Mouse (Mus musculus) stomach, postnatal 0 days (tissue): ENCODE measurements around the gene Hesx1.

Experiments
- CTCF ChIP-seq: IDR thresholded peaks from 2 replicates; pipeline ENCODE4 v1.5.1; 2016; ENCODE audit warnings: antibody characterized with exemption, low read depth, mild to moderate bottlenecking, moderate library complexity
- EP300 ChIP-seq: optimal IDR thresholded peaks from 2 replicates; pipeline ENCODE3; 2016; ENCODE audit warnings: antibody characterized with exemption

DNA sequence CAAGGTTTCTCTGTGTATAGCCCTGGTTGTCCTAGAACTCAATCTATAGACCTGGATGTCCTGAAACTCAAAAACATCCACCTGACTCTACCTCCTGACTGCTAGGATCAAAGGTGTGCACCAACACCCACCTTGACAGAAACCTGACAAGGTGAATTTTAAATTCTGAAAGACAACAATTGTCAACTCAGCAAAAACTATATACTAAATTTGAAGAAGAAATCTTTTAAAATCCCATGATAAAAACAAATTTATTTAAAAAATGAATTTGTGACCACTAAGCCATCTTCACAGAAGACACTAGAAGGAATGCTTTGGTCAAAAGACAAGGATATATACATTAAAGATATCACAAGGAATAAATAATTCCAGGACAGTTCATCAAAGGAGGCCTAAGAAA is 2.0 kb downstream of the Hesx1 start:
- TF ChIP-seq CTCF (no peak), EP300 (no peak)
